Mouse (Mus musculus) urinary bladder, adult 18-20 months (tissue): ENCODE data around the gene Sdk1.

Experiments
- DNase-seq, 2 experiments: peaks; one replicate each; pipeline ENCODE4 v3.0.0; 2022; ENCODE audit warnings: low spot score in 2 of 2, mixed read lengths in 2 of 2

Sdk1 gene

GRCm38 (mm10) chr5:141447247-141447646 lies 206.0 kb downstream of the Sdk1 start:
- no peak for DNase-seq

DNA sequence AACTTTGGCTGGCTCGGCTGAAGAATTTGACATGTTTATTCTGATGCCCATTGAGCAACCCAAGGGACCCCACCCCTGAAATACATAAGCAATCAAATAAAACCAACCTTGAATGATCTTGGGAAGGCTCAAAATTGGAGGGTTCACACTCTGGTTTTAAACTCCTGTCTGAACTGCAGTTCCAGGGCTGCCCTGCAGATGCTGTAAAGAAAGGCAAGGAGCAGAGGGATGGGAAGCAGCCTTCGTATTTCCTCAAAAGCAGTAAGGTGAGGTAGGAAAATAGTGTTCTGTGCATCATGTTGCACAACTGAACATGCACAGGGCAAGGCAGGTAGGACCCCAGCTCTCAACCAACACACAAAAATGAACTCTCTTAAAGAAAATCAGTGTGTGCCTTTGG lies 222.1 kb downstream of the Sdk1 start:
- no peak for DNase-seq

- DNase-seq: no peak
Observed at GRCm38 (mm10) chr5:141468821-141469220, 227.5 kb downstream of the Sdk1 start.

- no peak for DNase-seq
Observed at GRCm38 (mm10) chr5:141505281-141505680, 264.0 kb downstream of the Sdk1 start.

GRCm38 (mm10) chr5:141506344-141506743 lies 265.1 kb downstream of the Sdk1 start:
- no peak for DNase-seq

GRCm38 (mm10) chr5:141524801-141525715 lies 283.8 kb downstream of the Sdk1 start:
- no peak for DNase-seq

DNA sequence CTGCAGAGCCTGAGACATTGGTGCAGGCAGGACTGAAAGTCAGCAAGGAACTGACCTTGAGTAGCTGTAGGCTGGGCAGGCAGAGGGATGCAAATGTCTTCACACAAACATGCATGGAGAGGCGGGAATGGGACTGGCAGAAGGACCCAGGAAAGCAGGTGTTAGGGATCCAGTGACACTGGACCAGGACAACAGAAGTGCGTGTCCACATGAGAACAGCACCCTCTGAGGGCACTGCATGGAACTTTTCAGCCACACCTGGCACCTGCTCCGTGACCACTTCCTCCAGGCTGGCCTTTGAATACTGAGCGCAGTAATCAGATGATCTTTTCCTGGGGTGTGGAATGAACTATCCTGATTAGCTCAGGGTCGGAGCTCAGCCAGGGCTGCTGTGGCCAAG lies 298.9 kb downstream of the Sdk1 start:
- no peak for DNase-seq

GRCm38 (mm10) chr5:141542890-141543666 lies 301.8 kb downstream of the Sdk1 start:
- DNase-seq: no peak

DNA sequence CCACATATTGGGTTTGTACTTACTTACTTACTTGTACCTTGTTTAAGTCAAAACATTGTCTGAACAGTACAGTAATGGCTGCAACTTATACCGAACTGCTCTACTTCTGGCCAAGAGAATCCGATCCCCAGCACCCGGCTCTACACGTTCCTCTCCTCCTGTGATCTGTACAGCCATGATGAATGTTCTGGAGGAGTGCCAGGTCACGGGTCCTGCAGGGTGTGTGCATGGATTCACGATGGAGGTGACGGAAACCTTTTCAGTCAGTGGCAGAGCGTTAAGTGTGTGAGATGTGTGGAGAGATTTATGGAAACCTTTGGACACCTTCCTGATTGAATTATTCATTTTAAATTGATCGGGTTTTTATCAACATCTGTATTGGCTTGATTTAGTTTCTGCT lies 312.2 kb downstream of the Sdk1 start:
- DNase-seq: no peak

DNA sequence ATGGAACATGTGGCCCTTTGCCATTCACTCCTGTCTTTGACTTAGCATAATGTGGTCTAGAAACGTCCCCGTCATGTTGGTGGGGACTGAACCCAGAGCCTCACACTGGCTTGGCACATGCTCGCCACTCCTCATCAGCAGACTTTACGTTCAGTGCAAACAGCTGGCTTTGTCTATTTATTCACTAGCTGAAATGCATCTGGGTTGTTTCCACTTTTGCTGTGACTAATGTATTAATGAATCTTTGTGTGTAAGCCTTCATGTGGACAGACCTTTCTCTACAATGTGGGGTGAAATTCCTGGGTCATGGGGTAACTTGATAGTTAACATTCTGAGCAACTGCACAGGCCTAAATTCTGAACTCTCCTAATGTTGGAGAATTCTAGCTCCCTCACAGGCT lies 317.4 kb downstream of the Sdk1 start:
- DNase-seq: no peak

DNA sequence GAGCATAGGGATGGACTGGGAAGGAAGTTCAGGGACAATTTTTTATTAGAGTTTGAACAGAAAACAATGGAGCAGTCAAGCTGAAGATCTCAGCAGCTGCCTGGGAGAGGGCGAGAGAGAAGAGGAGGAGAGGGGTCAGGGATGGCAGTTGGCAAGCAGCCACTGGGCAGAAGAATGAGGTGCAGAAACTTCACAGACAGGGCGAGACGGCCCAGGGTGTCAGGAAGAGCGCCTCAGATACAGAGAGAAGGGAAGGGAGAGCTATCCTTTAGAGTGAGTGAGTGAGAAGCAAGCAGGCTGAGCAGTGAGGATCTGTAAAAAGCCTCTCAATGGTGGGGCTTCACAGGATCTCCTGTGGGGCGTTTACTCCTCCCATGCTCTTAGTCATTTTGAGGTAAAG lies 319.0 kb downstream of the Sdk1 start:
- DNase-seq: no peak

DNA sequence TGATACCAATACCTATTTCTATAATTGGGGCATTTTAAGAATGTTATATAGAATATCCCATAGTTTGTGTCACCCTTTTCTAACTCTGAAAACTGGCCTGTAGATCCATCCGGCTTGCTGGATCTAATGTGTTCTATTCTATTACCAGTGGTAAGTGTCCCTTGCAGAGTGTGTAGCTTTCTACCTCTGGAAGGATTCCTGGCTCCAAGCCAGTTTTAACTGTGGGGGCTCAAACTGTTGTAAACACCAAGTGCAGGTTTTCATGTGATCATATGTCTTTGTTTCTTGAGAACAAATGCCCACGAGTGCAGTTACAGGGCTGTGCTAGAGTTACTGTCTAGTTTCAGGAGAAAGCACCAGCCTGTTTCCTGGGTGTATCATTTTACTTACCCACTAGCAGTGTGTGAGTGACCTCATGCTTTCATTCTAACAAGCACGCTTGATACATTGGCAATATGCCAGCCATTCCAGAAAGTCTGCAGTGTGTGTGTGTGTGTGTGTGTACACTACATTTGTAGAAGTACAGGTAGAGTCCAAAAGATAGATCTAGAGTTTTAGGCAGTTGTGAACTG lies 320.8 kb downstream of the Sdk1 start:
- DNase-seq: no peak

DNA sequence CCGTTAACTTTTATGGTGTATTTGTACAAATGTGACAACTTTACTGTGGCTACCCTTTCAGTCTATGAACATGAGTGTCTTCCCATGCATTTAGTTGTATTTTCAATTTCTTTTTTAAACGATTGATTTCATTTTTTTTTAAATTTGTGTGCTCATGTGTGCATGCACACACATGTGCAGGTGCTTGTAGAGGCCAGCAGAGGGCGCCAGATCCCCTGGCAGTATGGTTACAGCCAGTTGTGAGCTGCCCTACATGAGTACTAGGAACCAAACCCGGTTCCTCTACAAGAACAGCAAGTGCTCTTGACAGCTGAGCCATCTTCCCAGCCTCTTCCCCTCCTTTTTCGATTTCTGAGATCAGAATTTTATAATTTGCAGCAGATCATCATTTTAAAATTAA lies 322.9 kb downstream of the Sdk1 start:
- DNase-seq: no peak

GRCm38 (mm10) chr5:141568106-141568505 lies 326.8 kb downstream of the Sdk1 start:
- DNase-seq: no peak

- no peak for DNase-seq
Observed at GRCm38 (mm10) chr5:141570442-141570841, 329.2 kb downstream of the Sdk1 start.

DNA sequence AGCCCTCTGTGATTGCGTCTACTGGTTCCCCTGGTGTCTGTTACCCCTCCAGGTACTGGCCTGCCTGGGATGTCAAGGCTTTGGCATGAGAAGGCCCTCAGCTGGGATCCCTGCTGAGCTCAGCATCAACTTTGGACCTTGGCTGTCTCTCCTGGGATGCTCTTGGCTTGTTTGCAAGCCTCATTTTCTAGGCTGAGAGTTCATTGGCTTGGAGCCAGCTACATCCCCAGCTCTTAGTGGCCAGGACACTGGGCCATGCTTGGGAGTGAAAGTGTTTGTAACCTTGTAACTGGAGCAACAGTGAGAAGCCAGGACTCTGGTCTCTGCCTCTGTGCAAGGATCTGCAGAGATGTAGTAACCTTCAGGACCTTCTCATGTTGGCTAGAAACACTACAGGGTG lies 333.0 kb downstream of the Sdk1 start:
- peak; percentile 2 to 5 for DNase-seq

DNA sequence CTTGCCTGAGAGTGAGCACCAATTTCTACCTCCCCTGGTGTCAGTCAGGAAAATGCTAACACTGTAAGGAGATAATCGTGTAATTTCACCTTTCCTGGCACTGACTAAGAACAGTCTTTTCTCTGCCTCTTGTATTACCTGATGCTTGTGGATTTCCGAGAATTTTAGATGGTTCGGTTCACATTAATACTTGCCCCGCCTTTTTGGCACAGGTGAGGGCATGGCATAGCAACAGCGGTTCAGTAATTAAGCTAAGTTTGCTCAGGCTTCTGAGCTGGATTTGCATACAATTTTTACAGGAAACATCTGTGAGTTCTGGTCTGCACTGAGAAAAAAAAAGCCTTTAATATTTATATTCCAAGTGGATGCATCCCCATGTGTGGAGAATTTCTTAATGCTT lies 350.0 kb downstream of the Sdk1 start:
- no peak for DNase-seq

- DNase-seq: no peak
Observed at GRCm38 (mm10) chr5:141612721-141613120, 371.4 kb downstream of the Sdk1 start.

DNA sequence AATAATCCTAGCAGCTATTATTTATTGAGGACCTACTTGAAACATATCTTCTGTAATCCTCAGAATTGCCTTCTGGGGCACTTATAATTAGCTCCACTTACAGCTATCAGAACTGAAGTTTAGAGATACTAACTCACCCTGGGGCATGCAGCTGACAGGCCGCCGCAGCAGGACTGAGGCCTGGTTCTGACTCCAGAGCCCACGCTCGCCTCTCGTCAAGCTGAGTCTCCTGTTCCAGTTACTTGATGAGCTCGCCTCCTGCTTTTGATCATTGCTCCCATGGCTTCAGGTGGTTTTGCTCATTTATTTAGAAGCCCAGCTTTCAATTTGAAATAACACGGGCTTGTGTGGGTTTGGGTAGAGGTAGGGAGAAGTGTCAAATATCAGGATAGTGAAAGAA lies 374.5 kb downstream of the Sdk1 start:
- DNase-seq: no peak

DNA sequence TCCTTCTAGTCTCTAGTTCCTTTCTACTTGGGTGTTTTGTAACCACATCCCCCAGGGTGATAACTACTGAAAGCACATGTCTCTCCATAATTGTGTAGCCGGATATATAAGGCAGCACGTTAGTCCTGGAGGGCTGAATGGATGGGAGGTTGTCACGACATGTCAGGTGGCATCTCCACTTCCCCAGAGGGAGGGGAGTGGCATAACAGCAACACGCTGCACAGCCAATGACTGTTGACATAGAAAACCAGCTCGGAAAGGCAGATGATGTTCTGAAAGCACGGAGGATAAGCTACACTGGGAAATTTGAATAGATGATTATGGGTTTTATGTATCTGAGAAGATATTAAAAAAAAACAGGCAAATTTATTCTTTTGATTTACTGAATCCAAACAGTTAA lies 376.4 kb downstream of the Sdk1 start:
- DNase-seq: no peak

DNA sequence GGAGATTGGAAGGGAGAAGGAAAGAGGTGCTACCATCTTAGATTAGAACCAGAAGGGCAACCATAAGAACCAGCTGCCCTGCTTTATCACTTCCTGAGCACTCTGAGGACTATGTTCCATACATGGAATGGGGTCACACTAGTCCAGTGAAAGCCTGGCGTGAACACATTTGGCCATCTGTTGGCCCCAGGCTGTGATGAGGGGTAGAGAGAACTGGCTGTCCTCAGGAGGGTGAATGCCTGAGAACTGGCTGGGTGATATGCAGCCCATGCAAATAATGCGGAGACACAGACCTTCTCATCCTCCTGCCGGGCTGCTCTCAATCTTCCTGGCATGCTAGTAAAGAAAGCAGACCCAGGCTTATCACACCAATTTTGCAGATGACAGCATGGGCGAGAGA lies 384.1 kb downstream of the Sdk1 start:
- no peak for DNase-seq

DNA sequence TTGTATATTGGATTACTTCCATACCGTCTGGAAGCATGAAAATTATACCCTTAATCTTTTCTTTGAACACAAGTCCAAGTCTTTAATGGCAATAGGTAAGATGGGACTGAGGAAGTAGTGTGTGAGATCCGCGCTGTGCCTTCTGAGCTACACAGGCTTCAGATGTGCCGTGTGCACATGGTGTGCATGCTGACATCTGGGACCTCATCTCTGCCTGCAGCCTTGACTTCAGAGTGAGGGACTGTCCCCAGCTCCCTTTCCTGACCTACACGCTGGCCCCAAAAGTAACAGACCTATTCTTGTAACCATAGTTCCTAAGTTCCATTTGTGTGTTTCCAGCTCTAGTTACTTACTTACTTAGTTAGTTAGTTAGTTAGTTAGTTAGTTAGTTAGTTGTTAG lies 390.4 kb downstream of the Sdk1 start:
- DNase-seq: no peak

GRCm38 (mm10) chr5:141633271-141633670 lies 392.0 kb downstream of the Sdk1 start:
- no peak for DNase-seq
